Mouse (Mus musculus) CH12.LX (cell line): ENCODE results near the gene Rnf123.
A peak's percentile ranks its signal among the peaks of the same experiment; 100 is the strongest.

ENCODE experiments used
- CTCF ChIP-seq, 2 experiments: IDR thresholded peaks in 1 of 2; conservative IDR thresholded peaks in 1 of 2; 2 replicates each; pipeline ENCODE4 v1.5.1; 2011 to 2012; ENCODE audit warnings: low read depth in 2 of 2, low read length in 2 of 2, improper control_type of control experiment in 1 of 2, inconsistent platforms in 1 of 2, mild to moderate bottlenecking in 1 of 2, moderate library complexity in 1 of 2
- JUND ChIP-seq: conservative IDR thresholded peaks from 2 replicates; pipeline ENCODE4 v1.6.1; 2011; ENCODE audit warnings: low read depth, low read length, improper control_type of control experiment
- MAX ChIP-seq: IDR thresholded peaks from 2 replicates; pipeline ENCODE4 v1.6.1; 2011; ENCODE audit warnings: low read length, improper control_type of control experiment
- NRF1 ChIP-seq: IDR thresholded peaks from 2 replicates; pipeline ENCODE4 v1.6.1; 2014; ENCODE audit warnings: low read depth, mild to moderate bottlenecking, inconsistent platforms, low read length, improper control_type of control experiment, moderate library complexity
- POLR2A ChIP-seq: IDR thresholded peaks from 2 replicates; pipeline ENCODE4 v1.6.1; 2011; ENCODE audit warnings: low read depth, mild to moderate bottlenecking, improper control_type of control experiment, low read length
- POLR2AphosphoS2 ChIP-seq: IDR thresholded peaks from 2 replicates; pipeline ENCODE4 v1.6.1; 2011; ENCODE audit warnings: low read depth, low read length, improper control_type of control experiment
- RAD21 ChIP-seq: IDR thresholded peaks from 2 replicates; pipeline ENCODE4 v1.6.1; 2011; ENCODE audit warnings: low read depth, mild to moderate bottlenecking, low read length, improper control_type of control experiment, moderate library complexity
- SIN3A ChIP-seq: IDR thresholded peaks from 2 replicates; pipeline ENCODE4 v1.6.1; 2012; ENCODE audit warnings: low read length, improper control_type of control experiment, inconsistent platforms
- TCF12 ChIP-seq: IDR thresholded peaks from 2 replicates; pipeline ENCODE4 v1.6.1; 2014; ENCODE audit warnings: low read depth, mild to moderate bottlenecking, inconsistent platforms, low read length, improper control_type of control experiment
- UBTF ChIP-seq: IDR thresholded peaks from 2 replicates; pipeline ENCODE4 v1.6.1; 2012; ENCODE audit warnings: low read depth, mild to moderate bottlenecking, inconsistent platforms, low read length, improper control_type of control experiment, moderate library complexity
- USF1 ChIP-seq: IDR thresholded peaks from 2 replicates; pipeline ENCODE4 v1.6.1; 2014; ENCODE audit warnings: low read depth, mild to moderate bottlenecking, inconsistent platforms, low read length, improper control_type of control experiment
- USF2 ChIP-seq: conservative IDR thresholded peaks from 2 replicates; pipeline ENCODE4 v1.6.1; 2011; ENCODE audit warnings: low read depth, low read length, improper control_type of control experiment
- ZC3H11A ChIP-seq: IDR thresholded peaks from 2 replicates; pipeline ENCODE4 v1.6.1; 2012; ENCODE audit warnings: low read depth, mild to moderate bottlenecking, inconsistent platforms, low read length, improper control_type of control experiment
- ZNF384 ChIP-seq: IDR thresholded peaks from 2 replicates; pipeline ENCODE4 v1.6.1; 2012; ENCODE audit warnings: low read depth, low read length, improper control_type of control experiment, inconsistent platforms

DNA sequence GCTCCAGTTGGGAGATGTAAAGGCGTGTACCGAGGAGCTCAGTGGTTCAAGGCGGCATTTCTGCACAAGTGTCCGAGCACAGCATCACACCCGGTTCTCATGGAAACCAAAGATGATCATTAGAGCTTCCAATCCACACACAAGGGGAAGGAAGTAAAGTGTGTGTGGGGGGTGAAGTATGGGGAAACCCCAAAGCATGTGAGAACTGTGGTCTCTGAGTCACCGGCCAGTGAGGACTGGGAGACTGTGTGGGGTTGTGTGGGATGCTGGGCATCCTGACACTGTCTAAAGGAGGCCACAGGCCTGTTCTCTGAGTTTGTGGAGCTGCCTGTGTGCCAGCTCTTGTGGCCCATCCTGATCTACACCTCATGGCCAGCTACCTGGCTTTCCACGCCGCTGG, 37.5 kb upstream of the Rnf123 start:
- TF ChIP-seq CTCF (conservative IDR thresholded peaks at IDR 0.05 in 1 of 2, IDR thresholded peaks at IDR 0.05 in 1 of 2; ENCODE audit: low read depth in 2 of 2, low read length in 2 of 2) (no peak), USF1 (no peak), RAD21 (no peak), NRF1 (no peak), UBTF (no peak), TCF12 (peak; percentile 21; the same call in 1 of the 2 replicates), POLR2A (no peak), MAX (no peak), JUND (no peak), ZNF384 (no peak), ZC3H11A (no peak), USF2 (no peak), POLR2AphosphoS2 (no peak), SIN3A (no peak)
